Mouse (Mus musculus): Measurements from ENCODE around the gene Zfp831. TPM values are rescaled to one million over a fixed set of nuclear protein-coding genes. Genes with fewer than 3 reads are reported as not detected.

Gene Zfp831
- polyA plus RNA-seq, 1 experiment: 6.0 TPM

DNA sequence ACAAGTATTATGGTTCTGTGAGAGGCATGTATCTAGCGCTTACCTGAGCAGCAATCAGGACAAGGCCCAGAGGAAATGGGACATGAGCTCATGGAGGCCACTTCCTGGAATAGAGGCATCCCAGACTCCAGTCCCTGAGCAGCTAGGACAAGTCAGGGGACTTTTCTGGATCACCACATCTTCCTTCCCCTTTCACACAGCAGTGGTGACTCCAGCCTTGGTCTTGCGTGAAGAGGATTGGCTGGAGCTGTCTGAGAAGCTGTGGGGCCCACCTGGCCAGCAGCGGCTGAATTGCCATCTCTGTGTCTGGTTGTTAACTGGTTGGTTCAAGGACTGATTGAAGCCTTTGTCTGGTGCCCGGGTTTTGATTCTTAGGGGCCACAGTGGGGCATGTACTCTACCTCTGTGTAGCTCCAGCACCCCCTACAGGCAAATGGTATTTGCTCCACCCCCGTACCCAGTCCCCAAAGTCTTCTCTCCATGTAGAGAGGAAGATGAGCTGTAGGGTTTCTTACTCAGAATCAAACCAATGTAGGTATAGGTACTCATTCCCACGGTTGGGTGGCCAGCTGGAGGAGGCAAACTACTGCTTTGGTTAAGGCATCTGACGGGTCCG, 15.0 kb downstream of the Zfp831 start:
- TF ChIP-seq CTCF (IDR thresholded peaks at IDR 0.05; ENCODE audit: control insufficient read depth, insufficient read depth, low read length) (peak; percentile 52; the same call in 1 of the 2 replicates), POLR2A (IDR thresholded peaks at IDR 0.05; ENCODE audit: borderline replicate concordance, control insufficient read depth, low read depth, low read length) (no peak)
- 54% methylated on average over 8 of the region's 8 CpGs for WGBS
- H3K4me1 ChIP-seq (ENCODE audit: control insufficient read depth, insufficient read depth, low read length): no peaks in the 10 kb centered on the region
- H3K4me3 ChIP-seq (replicated peaks; ENCODE audit: control insufficient read depth, low read depth, low read length): no peak overlapping the region
- no peak overlapping the region for H3K27ac ChIP-seq (ENCODE audit: control insufficient read depth, insufficient read depth, low read depth, low read length, poor library complexity)

DNA sequence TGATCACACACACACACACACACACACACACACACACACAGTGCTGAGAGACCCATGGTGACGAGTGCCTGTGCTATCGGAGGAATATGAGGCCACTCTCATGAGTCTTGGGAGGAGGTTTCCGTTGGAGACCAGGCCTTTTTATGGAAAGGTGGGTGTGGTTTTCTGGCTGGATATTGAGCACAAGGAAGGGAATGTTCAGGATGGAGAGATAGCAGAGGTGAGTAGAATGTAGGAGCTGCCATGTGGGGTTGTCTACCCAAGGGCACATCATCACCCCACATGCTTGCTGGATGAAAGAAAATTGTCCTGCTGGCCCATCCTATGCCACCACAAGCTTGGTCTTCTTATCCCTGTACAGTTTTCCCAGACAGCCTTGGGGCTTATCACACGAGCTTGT, 16.5 kb downstream of the Zfp831 start:
- WGBS: 76% methylated on average over 4 of the region's 4 CpGs
- Histone ChIP-seq H3K4me1 (ENCODE audit: control insufficient read depth, insufficient read depth, low read length) (no peaks in the 10 kb centered on the region), H3K27ac (ENCODE audit: control insufficient read depth, insufficient read depth, low read depth, low read length, poor library complexity) (no peak overlapping the region), H3K4me3 (replicated peaks; ENCODE audit: control insufficient read depth, low read depth, low read length) (no peak overlapping the region)
- TF ChIP-seq CTCF (IDR thresholded peaks at IDR 0.05; ENCODE audit: control insufficient read depth, insufficient read depth, low read length): no peak

DNA sequence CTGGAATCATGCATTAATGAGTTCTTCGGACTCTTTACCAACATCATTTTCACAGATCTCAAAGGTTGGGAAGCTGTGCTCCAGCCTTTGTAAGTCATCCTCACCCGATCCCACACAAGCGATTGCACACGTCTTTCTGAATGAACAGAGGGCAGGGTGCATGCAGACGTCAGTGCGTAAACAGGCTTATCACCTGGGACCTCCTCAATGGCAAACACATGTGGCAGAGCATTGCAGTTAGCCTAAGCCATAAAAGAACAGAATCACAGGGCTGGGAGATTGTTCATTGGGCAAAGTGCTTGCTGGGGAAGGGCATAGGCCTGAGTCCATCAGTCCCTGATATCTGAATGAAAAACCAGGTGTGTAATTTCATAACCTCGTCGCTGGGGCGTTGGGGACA, 17.0 kb downstream of the Zfp831 start:
- H3K4me3 ChIP-seq (replicated peaks; ENCODE audit: control insufficient read depth, low read depth, low read length): no peak overlapping the region
- H3K27ac ChIP-seq (ENCODE audit: control insufficient read depth, insufficient read depth, low read depth, low read length, poor library complexity): no peak overlapping the region
- WGBS: 85% methylated on average over 9 of the region's 9 CpGs
- H3K4me1 ChIP-seq (ENCODE audit: control insufficient read depth, insufficient read depth, low read length): no peaks in the 10 kb centered on the region
- TF ChIP-seq POLR2A (IDR thresholded peaks at IDR 0.05; ENCODE audit: borderline replicate concordance, control insufficient read depth, low read depth, low read length): no peak
- TF ChIP-seq CTCF (IDR thresholded peaks at IDR 0.05; ENCODE audit: control insufficient read depth, insufficient read depth, low read length): no peak

DNA sequence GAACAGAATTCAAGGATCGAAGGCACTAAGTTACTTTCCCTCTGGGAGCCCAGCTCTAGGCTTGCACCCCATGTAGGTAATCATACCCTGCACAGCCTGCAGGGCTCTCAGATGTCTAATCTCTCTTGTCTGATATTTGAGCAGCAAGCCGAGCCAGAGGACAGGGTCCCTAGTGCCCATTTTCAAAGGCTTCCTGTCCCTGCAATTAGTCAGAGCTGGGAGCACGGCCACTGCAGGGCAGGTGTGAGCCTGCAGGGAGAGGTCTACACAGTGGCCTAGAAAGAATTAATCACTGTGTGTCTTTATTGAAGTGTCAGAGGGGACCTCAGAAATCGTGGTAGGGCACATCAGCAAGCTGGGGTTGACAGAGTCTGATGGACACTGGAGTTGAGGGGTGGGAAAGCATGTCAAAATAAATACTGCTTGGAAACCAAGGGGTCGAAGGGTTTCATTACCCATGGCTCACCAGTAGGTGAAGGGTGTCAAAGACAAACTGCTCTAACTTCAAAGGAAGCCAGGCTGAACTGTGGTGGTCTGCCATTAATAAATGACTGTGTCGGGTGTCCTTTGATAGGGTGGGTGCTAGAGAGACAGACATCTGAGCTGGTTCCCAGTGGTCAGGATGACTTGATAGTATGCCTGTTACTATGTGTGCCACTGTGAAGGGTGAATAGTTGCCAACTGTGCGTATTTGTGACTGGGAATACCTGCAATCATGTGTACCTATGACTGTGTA, 18.3 kb downstream of the Zfp831 start:
- TF ChIP-seq POLR2A (IDR thresholded peaks at IDR 0.05; ENCODE audit: borderline replicate concordance, control insufficient read depth, low read depth, low read length): no peak
- no peak for TF ChIP-seq CTCF (IDR thresholded peaks at IDR 0.05; ENCODE audit: control insufficient read depth, insufficient read depth, low read length)
- H3K27ac ChIP-seq (ENCODE audit: control insufficient read depth, insufficient read depth, low read depth, low read length, poor library complexity): no peak overlapping the region
- no peak overlapping the region for H3K4me3 ChIP-seq (replicated peaks; ENCODE audit: control insufficient read depth, low read depth, low read length)
- H3K4me1 ChIP-seq (ENCODE audit: control insufficient read depth, insufficient read depth, low read length): no peaks in the 10 kb centered on the region
- WGBS: 76% methylated on average over 7 of the region's 7 CpGs

DNA sequence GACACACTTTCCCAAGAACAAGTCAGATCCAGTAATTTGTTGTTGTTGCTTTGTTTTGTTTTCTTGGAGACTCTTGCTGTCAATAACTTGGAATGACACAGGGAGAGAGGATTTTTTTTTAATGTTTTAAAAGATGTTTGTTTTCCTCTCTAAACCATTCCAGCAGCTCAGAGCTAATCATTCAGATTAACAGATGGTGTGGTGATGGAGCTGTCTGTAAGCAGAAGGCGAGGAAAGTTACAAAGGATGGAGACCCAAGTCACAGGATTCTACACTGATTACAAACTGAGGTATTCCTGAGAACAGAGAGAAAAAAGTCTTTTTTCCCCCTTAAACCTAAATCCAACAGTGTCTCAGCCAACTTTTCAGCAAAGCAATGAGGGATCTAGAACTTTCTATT, 19.3 kb downstream of the Zfp831 start:
- no peak overlapping the region for H3K4me3 ChIP-seq (replicated peaks; ENCODE audit: control insufficient read depth, low read depth, low read length)
- H3K4me1 ChIP-seq (ENCODE audit: control insufficient read depth, insufficient read depth, low read length): no peaks in the 10 kb centered on the region
- no peak overlapping the region for H3K27ac ChIP-seq (ENCODE audit: control insufficient read depth, insufficient read depth, low read depth, low read length, poor library complexity)
- no peak for TF ChIP-seq POLR2A (IDR thresholded peaks at IDR 0.05; ENCODE audit: borderline replicate concordance, control insufficient read depth, low read depth, low read length)
- TF ChIP-seq CTCF (IDR thresholded peaks at IDR 0.05; ENCODE audit: control insufficient read depth, insufficient read depth, low read length): no peak
- 69% methylated on average over 1 of the region's 1 CpGs for WGBS

DNA sequence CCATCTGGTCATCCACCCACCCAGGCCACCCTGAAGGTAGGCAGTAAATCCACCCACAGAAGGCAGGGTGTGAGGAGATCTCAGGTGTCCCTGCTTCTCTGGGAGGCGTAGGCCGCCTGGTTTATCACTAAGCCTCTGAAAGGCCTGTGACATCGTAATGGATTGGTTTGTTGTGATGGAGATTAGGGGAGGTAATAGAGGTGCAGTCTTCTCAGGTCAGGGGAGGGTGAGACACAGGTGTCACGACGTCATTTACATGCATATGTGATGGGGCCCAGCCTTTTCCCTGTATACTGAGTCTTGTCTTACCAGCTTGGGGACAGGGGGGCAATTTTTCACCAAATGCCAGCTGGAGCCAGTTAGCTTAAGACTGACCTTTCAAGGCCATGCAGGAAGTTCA, 22.1 kb downstream of the Zfp831 start:
- WGBS: 86% methylated on average over 5 of the region's 5 CpGs
- no peak for TF ChIP-seq CTCF (IDR thresholded peaks at IDR 0.05; ENCODE audit: control insufficient read depth, insufficient read depth, low read length)
- TF ChIP-seq POLR2A (IDR thresholded peaks at IDR 0.05; ENCODE audit: borderline replicate concordance, control insufficient read depth, low read depth, low read length): no peak
- Histone ChIP-seq H3K27ac (ENCODE audit: control insufficient read depth, insufficient read depth, low read depth, low read length, poor library complexity) (no peak overlapping the region), H3K4me3 (replicated peaks; ENCODE audit: control insufficient read depth, low read depth, low read length) (no peak overlapping the region), H3K4me1 (ENCODE audit: control insufficient read depth, insufficient read depth, low read length) (no peaks in the 10 kb centered on the region)

DNA sequence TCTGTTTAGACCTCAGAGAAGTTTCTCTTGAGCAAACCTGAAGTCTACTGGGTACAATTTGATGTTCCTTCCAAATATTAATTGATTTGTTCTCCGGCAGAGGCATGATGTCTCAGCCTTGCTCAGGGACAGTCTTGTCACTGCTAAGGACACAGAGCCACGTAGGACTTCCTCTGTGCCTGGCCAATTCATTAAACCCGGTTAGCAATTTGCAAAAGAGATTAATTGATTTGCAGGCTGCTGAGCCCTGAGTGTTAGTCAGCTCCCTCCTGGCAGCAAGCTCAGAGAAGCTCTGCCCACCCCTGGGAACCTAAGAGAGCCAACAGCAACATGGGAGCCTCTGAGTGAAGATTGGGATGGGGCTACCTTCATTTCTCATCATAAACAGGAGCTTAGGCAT, 25.5 kb downstream of the Zfp831 start:
- H3K27ac ChIP-seq (ENCODE audit: control insufficient read depth, insufficient read depth, low read depth, low read length, poor library complexity): no peak overlapping the region
- WGBS: 79% methylated on average over 3 of the region's 3 CpGs
- no peak for TF ChIP-seq CTCF (IDR thresholded peaks at IDR 0.05; ENCODE audit: control insufficient read depth, insufficient read depth, low read length)
- no peak for TF ChIP-seq POLR2A (IDR thresholded peaks at IDR 0.05; ENCODE audit: borderline replicate concordance, control insufficient read depth, low read depth, low read length)
- no peak overlapping the region for H3K4me3 ChIP-seq (replicated peaks; ENCODE audit: control insufficient read depth, low read depth, low read length)
- no peaks in the 10 kb centered on the region for H3K4me1 ChIP-seq (ENCODE audit: control insufficient read depth, insufficient read depth, low read length)

DNA sequence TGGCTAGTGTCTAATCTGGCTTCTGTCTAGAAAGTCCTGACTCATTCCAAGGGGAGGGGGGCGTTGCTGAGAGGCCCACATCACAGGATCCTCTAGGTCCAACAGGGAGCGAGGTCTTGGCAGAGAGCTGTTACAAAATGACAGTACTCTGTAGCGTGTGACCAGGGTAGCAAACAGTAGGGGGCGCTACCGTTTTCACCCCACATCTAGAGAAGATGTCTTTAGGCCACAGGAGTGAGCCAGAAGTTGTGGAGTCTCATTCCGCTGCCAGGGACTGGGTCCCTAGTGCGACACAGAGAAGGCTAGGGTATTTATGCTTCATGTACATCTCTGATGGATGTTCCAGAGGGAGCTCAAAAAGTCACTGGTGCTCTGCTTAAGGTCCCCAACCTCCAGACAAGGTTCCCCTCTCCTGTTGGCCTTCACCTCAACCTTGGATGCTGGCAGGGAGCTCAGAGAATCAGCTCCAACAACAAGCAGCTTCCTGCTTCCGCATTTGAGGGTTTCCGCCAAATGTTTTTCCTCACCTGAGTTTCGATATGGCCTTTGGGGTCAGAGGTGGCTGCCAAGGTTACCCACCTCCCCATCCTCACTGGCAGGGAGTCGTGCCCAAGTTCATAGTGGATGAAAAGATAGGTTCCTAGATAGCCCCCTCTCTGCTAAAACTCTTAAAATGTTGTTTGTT, 29.3 kb downstream of the Zfp831 start:
- peak overlapping the region; percentile 43 for H3K4me3 ChIP-seq (replicated peaks; ENCODE audit: control insufficient read depth, low read depth, low read length)
- H3K4me1 ChIP-seq (ENCODE audit: control insufficient read depth, insufficient read depth, low read length): no peaks in the 10 kb centered on the region
- H3K27ac ChIP-seq (ENCODE audit: control insufficient read depth, insufficient read depth, low read depth, low read length, poor library complexity): no peak overlapping the region
- TF ChIP-seq POLR2A (IDR thresholded peaks at IDR 0.05; ENCODE audit: borderline replicate concordance, control insufficient read depth, low read depth, low read length) (no peak), CTCF (IDR thresholded peaks at IDR 0.05; ENCODE audit: control insufficient read depth, insufficient read depth, low read length) (peak; percentile 56)
- WGBS: 49% methylated on average over 11 of the region's 11 CpGs

All from bone marrow, adult 2 months (tissue).